Mouse (Mus musculus) heart, embryonic 15.5 days (tissue): ENCODE results near the gene Ubxn6. TPM values are rescaled to one million over a fixed set of nuclear protein-coding genes. Genes with fewer than 3 reads are reported as not detected.

Experiments
- ATAC-seq: fragments of 200-750 bp; cut with Nextera tagmentation; replicated peaks from 2 replicates; pipeline ENCODE4 v1.8.0; 2017; ENCODE audit warnings: low read depth, moderate TSS enrichment; ENCODE audit not compliant: insufficient number of reproducible peaks, insufficient read depth, low FRiP score
- H3K27ac ChIP-seq: fragments of 300-500 bp; sonication (generic); 2 replicates; pipeline ENCODE4 v1.5.1; 2015; ENCODE audit warnings: mild to moderate bottlenecking, inconsistent platforms
- H3K27me3 ChIP-seq: fragments of 300-500 bp; sonication (generic); 2 replicates; pipeline ENCODE4 v1.6.1; 2015; ENCODE audit warnings: inconsistent platforms
- H3K36me3 ChIP-seq: fragments of 300-500 bp; sonication (generic); 2 replicates; pipeline ENCODE4 v1.6.1; 2015; ENCODE audit warnings: mild to moderate bottlenecking, inconsistent platforms
- H3K4me1 ChIP-seq: fragments of 300-500 bp; sonication (generic); replicated peaks from 2 replicates; pipeline ENCODE4 v1.6.1; 2015; ENCODE audit warnings: inconsistent platforms
- H3K4me2 ChIP-seq: fragments of 300-500 bp; sonication (generic); 2 replicates; pipeline ENCODE4 v1.6.1; 2015; ENCODE audit warnings: inconsistent platforms, mild to moderate bottlenecking, moderate library complexity
- H3K4me3 ChIP-seq: fragments of 300-500 bp; sonication (generic); 2 replicates; pipeline ENCODE4 v1.5.1; 2015; ENCODE audit warnings: mild to moderate bottlenecking, inconsistent platforms
- H3K9ac ChIP-seq: fragments of 300-500 bp; sonication (generic); 2 replicates; pipeline ENCODE4 v1.6.1; 2015; ENCODE audit warnings: mild to moderate bottlenecking, inconsistent platforms
- H3K9me3 ChIP-seq: fragments of 300-500 bp; sonication (generic); replicated peaks from 2 replicates; pipeline ENCODE4 v1.6.1; 2016; ENCODE audit warnings: inconsistent platforms
- WGBS: fragments of 180-500 bp; shearing (Covaris S2); methylation state at CpG from one replicate; pipeline ENCODE4 v1.1.7; 2015; ENCODE audit warnings: mixed read lengths; 5-methylcytosine and 5-hydroxymethylcytosine counted together
- polyA plus RNA-seq: library from polyadenylated mRNA; unstranded; fragments of >200 nt; fragmentation: Nextera tagmentation; extraction: Ambion mirVana; gene quantifications from 2 replicates; pipeline ENCODE4 v1.2.1, GENCODE M21; 2015

The Ubxn6 gene
- polyA plus RNA-seq, 1 experiment from 2014 or later, result 45.0 TPM

- Histone ChIP-seq H3K9ac (peak overlapping the region; percentile 90), H3K27ac (peak overlapping the region; percentile 73), H3K4me3 (peak overlapping the region; percentile 91), H3K4me2 (peak overlapping the region; percentile 92), H3K4me1 (peaks cover 18% of the 10 kb centered on the region), H3K27me3 (no peaks in the 10 kb centered on the region), H3K9me3 (no peaks in the 10 kb centered on the region), H3K36me3 (peaks cover 15% of the 10 kb centered on the region; the same call in 1 of the 2 replicates)
- no peak for ATAC-seq
- 1% methylated on average over 12 of the region's 12 CpGs for WGBS
Observed at GRCm38 (mm10) chr17:56040857-56041163, 34.0 kb downstream of the Ubxn6 start.

- Histone ChIP-seq H3K4me1 (peaks cover 24% of the 10 kb centered on the region), H3K4me2 (peak within 1 kb of the TSS; percentile 92), H3K9me3 (no peaks in the 10 kb centered on the region), H3K27me3 (no peaks in the 10 kb centered on the region), H3K4me3 (peak within 1 kb of the TSS; percentile 91), H3K36me3 (0 out of 2 replicates have a peak, but pooled peaks cover 12% of the 10 kb centered on the region), H3K27ac (peak within 1 kb of the TSS; percentile 73), H3K9ac (peak within 1 kb of the TSS; percentile 90)
- ATAC-seq, result peak; percentile 77
- WGBS, result under 1% methylated on average over 68 of the region's 68 CpGs
Observed at GRCm38 (mm10) chr17:56040030-56040856, 34.6 kb downstream of the Ubxn6 start, which contains the start of gene Chaf1a. Chaf1a (plus strand) TSS chr17:56040439.

- Histone ChIP-seq H3K36me3 (peaks cover 8% of the 10 kb centered on the region; the same call in 1 of the 2 replicates), H3K9me3 (no peaks in the 10 kb centered on the region), H3K27me3 (no peaks in the 10 kb centered on the region), H3K27ac (peak overlapping the region; percentile 69; the same call in 1 of the 2 replicates), H3K4me1 (peaks cover 33% of the 10 kb centered on the region), H3K4me3 (peak overlapping the region; percentile 91; the same call in 1 of the 2 replicates), H3K9ac (no peak overlapping the region), H3K4me2 (peak overlapping the region; percentile 92; the same call in 1 of the 2 replicates)
- ATAC-seq, result no peak
- 69% methylated on average over 4 of the region's 4 CpGs for WGBS
Observed at GRCm38 (mm10) chr17:56039345-56039744, 35.5 kb downstream of the Ubxn6 start.

GRCm38 (mm10) chr17:56038583-56039261, 36.1 kb downstream of the Ubxn6 start:
- ATAC-seq, result no peak
- no peak overlapping the region for H3K4me3 ChIP-seq
- H3K4me1 ChIP-seq, result peaks cover 36% of the 10 kb centered on the region
- no peaks in the 10 kb centered on the region for H3K27me3 ChIP-seq
- peaks cover 8% of the 10 kb centered on the region; the same call in 1 of the 2 replicates for H3K36me3 ChIP-seq
- no peak overlapping the region for H3K27ac ChIP-seq
- H3K9me3 ChIP-seq, result no peaks in the 10 kb centered on the region
- 76% methylated on average over 8 of the region's 8 CpGs for WGBS
- H3K9ac ChIP-seq, result no peak overlapping the region
- H3K4me2 ChIP-seq, result no peak overlapping the region

- Histone ChIP-seq H3K4me3 (peak overlapping the region; percentile 95), H3K9me3 (no peaks in the 10 kb centered on the region), H3K4me1 (peaks cover 49% of the 10 kb centered on the region), H3K9ac (peak overlapping the region; percentile 40), H3K27me3 (no peaks in the 10 kb centered on the region), H3K4me2 (peak overlapping the region; percentile 58), H3K36me3 (peaks cover 13% of the 10 kb centered on the region; the same call in 1 of the 2 replicates), H3K27ac (peak overlapping the region; percentile 9; the same call in 1 of the 2 replicates)
- 33% methylated on average over 13 of the region's 13 CpGs for WGBS
- ATAC-seq, result no peak
Observed at GRCm38 (mm10) chr17:56036901-56037287, 37.9 kb downstream of the Ubxn6 start.

- peak; percentile 92 for ATAC-seq
- H3K9ac ChIP-seq, result peak within 1 kb of the TSS; percentile 96
- H3K9me3 ChIP-seq, result no peaks in the 10 kb centered on the region
- peak within 1 kb of the TSS; percentile 91 for H3K27ac ChIP-seq
- H3K4me3 ChIP-seq, result peak within 1 kb of the TSS; percentile 95
- no peaks in the 10 kb centered on the region for H3K27me3 ChIP-seq
- peak within 1 kb of the TSS; percentile 69 for H3K4me2 ChIP-seq
- peaks cover 47% of the 10 kb centered on the region for H3K4me1 ChIP-seq
- peaks cover 13% of the 10 kb centered on the region; the same call in 1 of the 2 replicates for H3K36me3 ChIP-seq
- whole genome bisulfite sequencing, result under 1% methylated on average over 67 of the region's 74 CpGs
Observed at GRCm38 (mm10) chr17:56036176-56036900, 38.5 kb downstream of the Ubxn6 start, which contains the start of gene Sh3gl1. Sh3gl1 (minus strand) TSS chr17:56036635.

- peaks cover 13% of the 10 kb centered on the region; the same call in 1 of the 2 replicates for H3K36me3 ChIP-seq
- WGBS, result 59% methylated on average over 4 of the region's 4 CpGs
Observed at GRCm38 (mm10) chr17:56035216-56035615, 39.6 kb downstream of the Ubxn6 start.

GRCm38 (mm10) chr17:56034726-56035100, 40.1 kb downstream of the Ubxn6 start:
- WGBS, result 87% methylated on average over 6 of the region's 6 CpGs
- H3K4me3 ChIP-seq, result peak overlapping the region; percentile 95
- H3K4me1 ChIP-seq, result peaks cover 51% of the 10 kb centered on the region

More at GRCm38 (mm10) chr17:56035216-56035615, 39.6 kb downstream of the Ubxn6 start:
- H3K9ac ChIP-seq, result peak overlapping the region; percentile 96
- peaks cover 49% of the 10 kb centered on the region for H3K4me1 ChIP-seq
- ATAC-seq, result no peak
- H3K27ac ChIP-seq, result no peak overlapping the region; the same call in 1 of the 2 replicates
- H3K9me3 ChIP-seq, result no peaks in the 10 kb centered on the region
- peak overlapping the region; percentile 69 for H3K4me2 ChIP-seq
- H3K27me3 ChIP-seq, result no peaks in the 10 kb centered on the region
- peak overlapping the region; percentile 95 for H3K4me3 ChIP-seq

GRCm38 (mm10) chr17:56034040-56034725, 40.6 kb downstream of the Ubxn6 start:
- peak overlapping the region; percentile 69 for H3K4me2 ChIP-seq
- peak overlapping the region; percentile 96; the same call in 1 of the 2 replicates for H3K9ac ChIP-seq
- peaks cover 13% of the 10 kb centered on the region; the same call in 1 of the 2 replicates for H3K36me3 ChIP-seq
- H3K9me3 ChIP-seq, result no peaks in the 10 kb centered on the region
- 79% methylated on average over 7 of the region's 7 CpGs for WGBS
- peaks cover 51% of the 10 kb centered on the region for H3K4me1 ChIP-seq
- no peak for ATAC-seq
- H3K27me3 ChIP-seq, result no peaks in the 10 kb centered on the region
- no peak overlapping the region for H3K27ac ChIP-seq
- no peak overlapping the region for H3K4me3 ChIP-seq

More at GRCm38 (mm10) chr17:56034726-56035100, 40.1 kb downstream of the Ubxn6 start:
- H3K27ac ChIP-seq, result no peak overlapping the region; the same call in 1 of the 2 replicates
- H3K36me3 ChIP-seq, result peaks cover 13% of the 10 kb centered on the region; the same call in 1 of the 2 replicates
- no peak for ATAC-seq
- no peaks in the 10 kb centered on the region for H3K27me3 ChIP-seq
- no peaks in the 10 kb centered on the region for H3K9me3 ChIP-seq
- H3K9ac ChIP-seq, result peak overlapping the region; percentile 96; the same call in 1 of the 2 replicates
- H3K4me2 ChIP-seq, result peak overlapping the region; percentile 69

GRCm38 (mm10) chr17:56032831-56033230, 42.0 kb downstream of the Ubxn6 start:
- WGBS, result 68% methylated on average over 7 of the region's 7 CpGs
- Histone ChIP-seq H3K4me1 (peaks cover 57% of the 10 kb centered on the region), H3K27me3 (no peaks in the 10 kb centered on the region), H3K9ac (0 out of 2 replicates have a peak overlapping the region, but pooled peaks have one; percentile 21), H3K9me3 (no peaks in the 10 kb centered on the region), H3K4me3 (no peak overlapping the region), H3K4me2 (no peak overlapping the region), H3K36me3 (peaks cover 17% of the 10 kb centered on the region; the same call in 1 of the 2 replicates), H3K27ac (no peak overlapping the region)
- ATAC-seq, result no peak
